Mouse (Mus musculus) MEL (cell line): ENCODE results near the gene Nqo2.

ENCODE experiments used
- POLR2A ChIP-seq, 2 experiments: IDR thresholded peaks; 2 replicates each; pipeline ENCODE4 v1.6.1; 2011 to 2012; ENCODE audit warnings: low read length in 2 of 2, mild to moderate bottlenecking in 2 of 2, control low read depth in 1 of 2, improper control_type of control experiment in 1 of 2, low read depth in 1 of 2, moderate library complexity in 1 of 2; ENCODE audit not compliant: control insufficient read depth in 1 of 2, insufficient read depth in 1 of 2, poor library complexity in 1 of 2
- TAL1 ChIP-seq: IDR thresholded peaks from 2 replicates; pipeline ENCODE4 v1.6.1; 2012; ENCODE audit warnings: mild to moderate bottlenecking, inconsistent platforms, low read length, moderate library complexity, mixed read lengths

GRCm38 (mm10) chr13:33966025-33966412 is 1.5 kb downstream of the Nqo2 start:
- no peak for TF ChIP-seq TAL1
- TF ChIP-seq POLR2A (IDR thresholded peaks at IDR 0.05; ENCODE audit: control insufficient read depth in 1 of 2, insufficient read depth in 1 of 2, low read depth in 1 of 2, low read length in 2 of 2, poor library complexity in 1 of 2), result no peak
